Mouse (Mus musculus) CH12.LX (cell line): ENCODE results near the gene Wbp1l.

ENCODE experiments used
- CHD2 ChIP-seq: IDR thresholded peaks from 2 replicates; pipeline ENCODE4 v1.6.1; 2011; ENCODE audit warnings: low read length, improper control_type of control experiment
- CTCF ChIP-seq, 2 experiments: IDR thresholded peaks in 1 of 2; conservative IDR thresholded peaks in 1 of 2; 2 replicates each; pipeline ENCODE4 v1.5.1; 2011 to 2012; ENCODE audit warnings: low read depth in 2 of 2, low read length in 2 of 2, improper control_type of control experiment in 1 of 2, inconsistent platforms in 1 of 2, mild to moderate bottlenecking in 1 of 2, moderate library complexity in 1 of 2
- EP300 ChIP-seq: IDR thresholded peaks from 2 replicates; pipeline ENCODE4 v1.6.1; 2011; ENCODE audit warnings: low read length, improper control_type of control experiment
- HCFC1 ChIP-seq: IDR thresholded peaks from 2 replicates; pipeline ENCODE4 v1.6.1; 2012; ENCODE audit warnings: low read depth, mild to moderate bottlenecking, inconsistent platforms, low read length, improper control_type of control experiment
- KAT2A ChIP-seq: IDR thresholded peaks from 2 replicates; pipeline ENCODE4 v1.6.1; 2012; ENCODE audit warnings: low read length, improper control_type of control experiment, inconsistent platforms; ENCODE audit not compliant: insufficient replicate concordance
- POLR2A ChIP-seq: IDR thresholded peaks from 2 replicates; pipeline ENCODE4 v1.6.1; 2011; ENCODE audit warnings: low read depth, mild to moderate bottlenecking, improper control_type of control experiment, low read length
- POLR2AphosphoS2 ChIP-seq: IDR thresholded peaks from 2 replicates; pipeline ENCODE4 v1.6.1; 2011; ENCODE audit warnings: low read depth, low read length, improper control_type of control experiment
- SIN3A ChIP-seq: IDR thresholded peaks from 2 replicates; pipeline ENCODE4 v1.6.1; 2012; ENCODE audit warnings: low read length, improper control_type of control experiment, inconsistent platforms
- ZMIZ1 ChIP-seq: IDR thresholded peaks from 2 replicates; pipeline ENCODE4 v1.6.1; 2012; ENCODE audit warnings: low read depth, mild to moderate bottlenecking, inconsistent platforms, low read length, improper control_type of control experiment

- no peak for TF ChIP-seq SIN3A
- no peak for TF ChIP-seq CTCF (conservative IDR thresholded peaks at IDR 0.05 in 1 of 2, IDR thresholded peaks at IDR 0.05 in 1 of 2; ENCODE audit: low read depth in 2 of 2, low read length in 2 of 2)
- no peak for TF ChIP-seq POLR2A
- no peak for TF ChIP-seq CHD2
- TF ChIP-seq POLR2AphosphoS2 = no peak
- TF ChIP-seq EP300 = no peak
- no peak for TF ChIP-seq ZMIZ1
- TF ChIP-seq HCFC1 = no peak
- no peak for TF ChIP-seq KAT2A
Observed at GRCm38 (mm10) chr19:46563603-46564002, 35.3 kb upstream of the Wbp1l start.
